ENCODE assay signal across 10 mouse cellular contexts in the genomic region with DNA sequence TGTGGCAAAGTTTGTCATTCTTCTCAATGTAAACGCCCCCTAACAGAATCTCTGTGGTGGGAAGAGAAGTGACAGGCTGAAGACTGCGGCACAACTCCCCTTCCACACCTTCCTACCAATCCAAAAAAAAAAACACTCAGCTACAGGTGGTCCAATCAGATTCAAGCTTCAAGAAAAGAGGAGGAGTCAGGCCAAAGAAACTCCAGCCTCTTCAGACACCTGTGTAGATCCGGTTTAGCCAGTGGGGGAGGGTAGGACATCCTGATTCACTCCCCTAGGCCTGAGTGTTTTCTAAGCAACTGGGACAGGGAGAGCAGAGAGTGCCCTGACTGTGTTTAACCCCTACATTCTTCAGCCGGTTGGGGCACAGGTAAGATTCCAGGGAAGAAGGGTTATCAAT. TPM values are rescaled to one million over a fixed set of nuclear protein-coding genes. Genes with fewer than 3 reads are reported as not detected.
DNase-seq lines count a peak whose midpoint lies in the region; ATAC-seq lines count a peak whose summit lies in the region.
"Had no signal": no experiment of that assay in that cellular context is flagged by ENCODE, and none has a peak within 500 bp of the region (broad histone marks: within the 10 kb centered on the region; RNA-seq: fewer than 3 reads in every experiment).

No protein-coding gene starts in this region.

- H3K36me3 ChIP-seq in intestine, embryonic 15.5 days: no peaks in the 10 kb centered on the region
- H3K36me3 ChIP-seq in lung, embryonic 16.5 days (ENCODE audit: control insufficient read depth, insufficient read depth, low read length): no peaks in the 10 kb centered on the region; the same call in 1 of the 2 replicates
- H3K36me3 ChIP-seq in midbrain, embryonic 15.5 days (replicated peaks): no peaks in the 10 kb centered on the region

- peak overlapping the region; percentile 61 for H3K27ac ChIP-seq in intestine, embryonic 15.5 days
- peak overlapping the region; percentile 87 for H3K27ac ChIP-seq in lung, embryonic 16.5 days (ENCODE audit: low read length)
- no peak overlapping the region for H3K27ac ChIP-seq in midbrain, embryonic 15.5 days

- peaks cover 26% of the 10 kb centered on the region for H3K4me1 ChIP-seq in intestine, embryonic 15.5 days (replicated peaks)
- peaks cover 24% of the 10 kb centered on the region for H3K4me1 ChIP-seq in lung, embryonic 16.5 days (replicated peaks; ENCODE audit: control insufficient read depth, insufficient read depth, low read length)
- H3K4me1 ChIP-seq in midbrain, embryonic 15.5 days: peaks cover 5% of the 10 kb centered on the region

- H3K4me2 ChIP-seq in intestine, embryonic 15.5 days (replicated peaks): peak overlapping the region; percentile 38
- peak overlapping the region; percentile 50 for H3K4me2 ChIP-seq in lung, embryonic 16.5 days (ENCODE audit: low read depth, low read length)
- no peak overlapping the region for H3K4me2 ChIP-seq in midbrain, embryonic 15.5 days
- H3K4me2 ChIP-seq: midbrain, embryonic 11.5 days had no signal

- intact Hi-C loops in left cerebral cortex, postnatal 36 days (cut with DNase I): no loop called here
- intact Hi-C loops in left cerebral cortex, postnatal 14 days (cut with DNase I): no loop called here

- peaks cover 22% of the 10 kb centered on the region for H3K27me3 ChIP-seq in intestine, embryonic 15.5 days (replicated peaks)
- peaks cover 14% of the 10 kb centered on the region for H3K27me3 ChIP-seq in lung, embryonic 16.5 days (ENCODE audit: control insufficient read depth, insufficient read depth, low read depth, low read length)
- H3K27me3 ChIP-seq in midbrain, embryonic 15.5 days (replicated peaks): peaks cover 31% of the 10 kb centered on the region

- ATAC-seq in intestine, embryonic 15.5 days: peak; percentile 55
- ATAC-seq in lung, embryonic 16.5 days (ENCODE audit: low read depth): peak; percentile 74
- ATAC-seq in midbrain, embryonic 15.5 days (replicated peaks): no peak

- H3K9me3 ChIP-seq in intestine, embryonic 15.5 days: no peaks in the 10 kb centered on the region
- no peaks in the 10 kb centered on the region for H3K9me3 ChIP-seq in lung, embryonic 16.5 days (ENCODE audit: control insufficient read depth, low read length)
- H3K9me3 ChIP-seq in midbrain, embryonic 15.5 days: no peaks in the 10 kb centered on the region

- no peak overlapping the region for H3K4me3 ChIP-seq in intestine, embryonic 15.5 days (replicated peaks)
- peak overlapping the region; percentile 17 for H3K4me3 ChIP-seq in lung, embryonic 16.5 days (ENCODE audit: low read length)
- no peak overlapping the region for H3K4me3 ChIP-seq in midbrain, embryonic 15.5 days

- peak; percentile 31 for DNase-seq in ovary, postnatal 14 days (ENCODE audit: low spot score)
- no peak for DNase-seq in ovary, postnatal 36 days (ENCODE audit: low spot score)
- peak; percentile 72 to 73 for DNase-seq in urinary bladder, postnatal 36 days (ENCODE audit: low spot score in 2 of 2)
- no peak for DNase-seq in left cerebral cortex, postnatal 36 days (ENCODE audit: low spot score in 2 of 2)
- no peak for DNase-seq in left cerebral cortex, postnatal 14 days (ENCODE audit: low spot score in 2 of 2)
- DNase-seq: right cerebral cortex, postnatal 25 days had no signal

- no peak overlapping the region for H3K9ac ChIP-seq in intestine, embryonic 15.5 days
- H3K9ac ChIP-seq in lung, embryonic 16.5 days (ENCODE audit: low read length): peak overlapping the region; percentile 47; the same call in 1 of the 2 replicates
- H3K9ac ChIP-seq in midbrain, embryonic 15.5 days: no peak overlapping the region

- 6% methylated on average over 4 of the region's 4 CpGs for WGBS in intestine, embryonic 15.5 days
- 8% methylated on average over 4 of the region's 4 CpGs for WGBS in lung, embryonic 16.5 days
- WGBS in midbrain, embryonic 15.5 days: 7% methylated on average over 4 of the region's 4 CpGs

RNA-seq across cellular contexts. Expression of a gene that starts 5.1 kb away (rescaled TPM):
- polyA plus RNA-seq in intestine, embryonic 15.5 days (2015; fragmentation: Nextera tagmentation; extraction: Ambion mirVana): 30.5 and 31.5 TPM in 2 replicates
- polyA plus RNA-seq in lung, embryonic 16.5 days (2015; fragmentation: Nextera tagmentation; extraction: Ambion mirVana): 26.9 and 27.6 TPM in 2 replicates
- total RNA-seq in left cerebral cortex, postnatal 36 days (2021): 1 to 10 TPM; 6.5 to 9.4 TPM
- 1 to 10 TPM; 3.3 to 4.9 TPM for total RNA-seq in left cerebral cortex, postnatal 14 days (2021)
- polyA plus RNA-seq in midbrain, embryonic 15.5 days (2015; fragmentation: Nextera tagmentation; extraction: Ambion mirVana): 0.42 and 0.56 TPM in 2 replicates

RNA-seq across cellular contexts. Expression of a gene that starts 18.6 kb away (rescaled TPM):
- 205 and 210 TPM in 2 replicates for polyA plus RNA-seq in intestine, embryonic 15.5 days (2015; fragmentation: Nextera tagmentation; extraction: Ambion mirVana)
- 161 and 167 TPM in 2 replicates for polyA plus RNA-seq in lung, embryonic 16.5 days (2015; fragmentation: Nextera tagmentation; extraction: Ambion mirVana)
- 10 to 100 TPM; 58.2 to 59.3 TPM for total RNA-seq in left cerebral cortex, postnatal 36 days (2021)
- total RNA-seq in left cerebral cortex, postnatal 14 days (2021): 10 to 100 TPM; 67.1 to 68.6 TPM
- 125 and 128 TPM in 2 replicates for polyA plus RNA-seq in midbrain, embryonic 15.5 days (2015; fragmentation: Nextera tagmentation; extraction: Ambion mirVana)

RNA-seq across cellular contexts. Expression of a gene that starts 35.3 kb away (rescaled TPM):
- polyA plus RNA-seq in intestine, embryonic 15.5 days (2015; fragmentation: Nextera tagmentation; extraction: Ambion mirVana): 3,667 and 3,915 TPM in 2 replicates
- polyA plus RNA-seq in lung, embryonic 16.5 days (2015; fragmentation: Nextera tagmentation; extraction: Ambion mirVana): 4,142 and 4,423 TPM in 2 replicates
- total RNA-seq in left cerebral cortex, postnatal 36 days (2021): 1,000 to 10,000 TPM; 1,491 to 1,683 TPM
- total RNA-seq in left cerebral cortex, postnatal 14 days (2021): 1,000 to 10,000 TPM; 1,939 to 2,055 TPM
- 2,126 and 2,161 TPM in 2 replicates for polyA plus RNA-seq in midbrain, embryonic 15.5 days (2015; fragmentation: Nextera tagmentation; extraction: Ambion mirVana)

RNA-seq across cellular contexts. Expression of a gene that starts 36.8 kb away (rescaled TPM):
- 14.5 and 15.2 TPM in 2 replicates for polyA plus RNA-seq in intestine, embryonic 15.5 days (2015; fragmentation: Nextera tagmentation; extraction: Ambion mirVana)
- 10.9 and 11.9 TPM in 2 replicates for polyA plus RNA-seq in lung, embryonic 16.5 days (2015; fragmentation: Nextera tagmentation; extraction: Ambion mirVana)
- total RNA-seq in left cerebral cortex, postnatal 36 days (2021): 10 to 100 TPM; 14.2 to 15.0 TPM
- 10 to 100 TPM; 11.4 to 12.0 TPM for total RNA-seq in left cerebral cortex, postnatal 14 days (2021)
- polyA plus RNA-seq in midbrain, embryonic 15.5 days (2015; fragmentation: Nextera tagmentation; extraction: Ambion mirVana): 20.8 and 22.7 TPM in 2 replicates

RNA-seq across cellular contexts. Expression of a gene that starts 42.2 kb away (rescaled TPM):
- polyA plus RNA-seq in intestine, embryonic 15.5 days (2015; fragmentation: Nextera tagmentation; extraction: Ambion mirVana): 693 and 768 TPM in 2 replicates
- 720 and 793 TPM in 2 replicates for polyA plus RNA-seq in lung, embryonic 16.5 days (2015; fragmentation: Nextera tagmentation; extraction: Ambion mirVana)
- 100 to 1,000 TPM; 245 to 252 TPM for total RNA-seq in left cerebral cortex, postnatal 36 days (2021)
- 100 to 1,000 TPM; 299 to 305 TPM for total RNA-seq in left cerebral cortex, postnatal 14 days (2021)
- polyA plus RNA-seq in midbrain, embryonic 15.5 days (2015; fragmentation: Nextera tagmentation; extraction: Ambion mirVana): 322 and 332 TPM in 2 replicates

Comparison
In these comparisons a context has a peak if more than half of its experiments do, and no peak if none do; other contexts are left out.
1. DNase-seq: peak in ovary, postnatal 14 days (single experiment) and urinary bladder, postnatal 36 days (2 of 2); none in ovary, postnatal 36 days (single experiment), left cerebral cortex, postnatal 36 days (0 of 2) and left cerebral cortex, postnatal 14 days (0 of 2).
2. RNA of a gene that starts 5.1 kb away (polyA plus RNA-seq): 30.5 to 31.5 TPM in intestine, embryonic 15.5 days and 26.9 to 27.6 TPM in lung, embryonic 16.5 days; 0.42 to 0.56 TPM in midbrain, embryonic 15.5 days; every median in the first group is over 10 times any median in the second.